Mouse (Mus musculus) naive thymus-derived CD4-positive, alpha-beta T cell, adult 2 months (primary cell): ENCODE data around the gene Zdhhc5.
"Not testable (repeated sequence)": the region's sequence is repeated elsewhere in the genome, so short reads cannot be mapped to it uniquely, and the experiment has no call there.

ENCODE experiments used
- DNase-seq: peaks from one replicate; pipeline ENCODE4 v3.0.0-alpha.2; 2011; ENCODE audit warnings: low read depth

The Zdhhc5 gene

DNA sequence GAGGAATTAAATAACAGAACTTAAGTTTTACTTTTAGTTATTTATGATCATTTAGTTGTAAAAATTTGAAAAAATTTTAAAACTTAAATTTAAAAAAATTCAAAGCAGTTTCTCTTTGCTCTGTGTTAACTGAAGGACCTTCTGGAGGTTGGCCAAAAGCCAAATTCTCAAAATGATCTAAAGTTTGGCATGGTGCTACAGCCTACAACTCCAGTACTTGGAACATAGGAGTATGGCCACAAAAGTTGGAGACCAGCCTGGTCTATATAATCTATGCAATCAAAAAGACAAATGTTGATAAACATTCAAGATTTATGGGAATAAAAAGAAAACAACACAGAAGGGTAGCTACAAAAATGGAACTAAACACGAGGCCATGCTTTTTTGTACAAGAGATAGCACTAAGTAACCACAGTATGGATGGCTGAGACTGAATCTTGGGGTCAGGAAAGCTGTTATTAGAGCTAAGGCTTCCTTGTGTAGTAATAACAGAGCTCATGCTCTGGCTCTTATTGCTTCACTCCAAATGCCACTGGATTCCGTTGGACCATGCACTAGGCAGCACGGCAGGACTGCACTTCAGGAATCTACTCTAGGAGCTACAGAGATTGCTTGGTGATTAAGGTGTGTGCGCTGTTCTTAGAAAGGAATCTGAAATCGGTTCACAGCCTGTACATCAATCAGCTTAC is 19.8 kb downstream of the Zdhhc5 start:
- DNase-seq: no peak

DNA sequence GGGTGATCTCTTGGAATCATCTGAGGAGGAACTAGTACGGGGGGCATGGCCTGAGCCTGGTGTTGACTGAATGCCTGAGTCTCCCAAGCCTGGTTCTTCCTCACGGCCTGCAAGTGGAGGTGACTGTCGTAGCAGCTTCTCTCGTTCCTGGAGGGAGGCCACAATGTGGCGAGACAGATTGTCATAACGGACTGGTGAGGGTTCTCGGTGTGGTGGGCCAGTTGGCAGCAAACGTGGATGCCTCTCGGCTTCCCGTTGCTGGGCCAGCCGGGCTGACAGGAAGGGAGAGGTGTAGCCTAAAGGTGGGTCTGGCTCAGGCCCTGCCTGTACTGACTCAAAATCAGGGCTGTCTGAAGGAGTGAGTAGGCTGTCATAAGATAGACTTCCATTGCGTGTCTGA is 24.9 kb downstream of the Zdhhc5 start:
- DNase-seq: no peak

DNA sequence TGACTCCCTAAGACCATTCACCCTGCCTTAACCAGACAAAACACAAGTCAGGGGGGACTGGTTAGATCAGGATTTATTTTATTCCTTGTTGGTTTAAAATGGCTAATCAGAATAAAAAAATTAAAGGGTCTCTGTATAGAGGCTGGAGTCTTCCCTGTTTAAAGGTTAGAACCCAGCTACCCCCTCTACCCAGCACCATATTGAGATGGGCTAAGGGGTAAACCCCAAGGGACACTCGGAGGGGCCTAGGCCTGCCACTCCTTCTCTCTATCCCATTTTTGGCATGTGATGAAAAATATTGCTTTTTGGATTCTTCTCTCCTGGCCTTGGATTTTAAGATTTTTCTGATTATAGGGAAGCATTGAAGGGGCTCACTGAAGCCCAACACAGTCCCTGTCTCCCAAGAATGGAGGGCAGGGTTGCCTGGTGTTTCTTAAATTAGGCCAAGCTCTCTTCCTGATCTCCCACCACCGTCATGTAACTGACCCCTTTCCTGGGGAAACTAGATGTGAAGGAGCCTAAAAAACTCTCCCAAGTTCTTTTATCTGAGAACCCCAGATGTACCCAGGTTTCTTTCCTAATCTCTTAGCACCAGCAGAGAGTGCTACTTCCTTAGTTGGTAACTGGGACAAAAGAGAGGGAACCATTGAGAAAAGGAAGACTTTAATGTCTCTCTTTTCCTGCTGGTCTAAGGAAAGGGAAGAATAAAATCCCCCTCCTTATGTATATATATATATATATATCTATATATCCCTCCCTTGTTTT is 26.7 kb downstream of the Zdhhc5 start:
- no peak for DNase-seq

DNA sequence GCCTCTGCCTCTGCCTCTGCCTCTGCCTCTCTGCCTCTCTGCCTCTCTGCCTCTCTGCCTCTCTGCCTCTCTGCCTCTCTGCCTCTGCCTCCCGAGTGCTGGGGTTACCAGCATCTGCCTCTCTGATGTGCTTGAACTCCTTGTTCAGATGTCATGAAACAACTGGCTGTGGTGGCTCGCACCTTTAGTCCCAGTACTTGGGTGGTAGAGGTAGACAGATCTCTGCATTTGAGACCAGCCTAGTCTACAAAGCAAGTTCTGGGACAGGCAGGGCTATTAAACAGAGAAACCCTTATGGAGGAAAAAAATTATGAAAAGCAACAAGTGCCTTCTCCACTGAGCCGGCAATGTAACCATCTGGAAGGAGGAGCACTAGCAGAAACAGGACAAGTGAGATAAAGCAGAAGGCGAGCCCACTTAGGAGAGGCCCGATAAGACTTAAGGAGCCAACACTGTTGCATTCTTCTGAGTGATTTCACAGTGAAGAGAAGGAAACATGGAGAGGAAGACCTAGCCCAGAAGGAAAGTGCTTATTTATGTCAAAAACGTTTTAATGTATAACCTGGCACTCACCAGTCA is 32.3 kb downstream of the Zdhhc5 start:
- no peak for DNase-seq

DNA sequence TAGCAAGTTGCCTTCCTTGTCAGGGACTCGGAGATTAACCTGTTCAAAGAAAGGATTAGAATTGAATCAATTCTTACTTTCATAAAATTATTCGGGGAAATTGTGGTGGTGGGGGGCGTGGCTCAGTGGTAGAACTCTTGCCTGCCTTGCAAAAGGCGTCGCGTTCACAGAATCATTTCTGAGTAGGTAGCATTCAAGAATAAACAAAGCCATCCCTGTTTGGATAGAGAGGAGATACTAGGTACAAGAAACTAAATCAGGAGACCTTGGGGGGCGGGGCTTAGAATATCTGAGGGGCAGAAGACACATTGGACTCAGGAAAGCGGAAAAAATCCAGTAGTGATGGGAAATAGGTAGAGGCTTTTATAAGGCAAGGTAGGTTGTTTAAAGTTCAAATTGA is 36.0 kb downstream of the Zdhhc5 start, which contains the start of gene Tmx2:
Gene Tmx2, minus strand, starts transcription at position 125 of the 400 bp plus-strand sequence.
- DNase-seq: peak; percentile 20

DNA sequence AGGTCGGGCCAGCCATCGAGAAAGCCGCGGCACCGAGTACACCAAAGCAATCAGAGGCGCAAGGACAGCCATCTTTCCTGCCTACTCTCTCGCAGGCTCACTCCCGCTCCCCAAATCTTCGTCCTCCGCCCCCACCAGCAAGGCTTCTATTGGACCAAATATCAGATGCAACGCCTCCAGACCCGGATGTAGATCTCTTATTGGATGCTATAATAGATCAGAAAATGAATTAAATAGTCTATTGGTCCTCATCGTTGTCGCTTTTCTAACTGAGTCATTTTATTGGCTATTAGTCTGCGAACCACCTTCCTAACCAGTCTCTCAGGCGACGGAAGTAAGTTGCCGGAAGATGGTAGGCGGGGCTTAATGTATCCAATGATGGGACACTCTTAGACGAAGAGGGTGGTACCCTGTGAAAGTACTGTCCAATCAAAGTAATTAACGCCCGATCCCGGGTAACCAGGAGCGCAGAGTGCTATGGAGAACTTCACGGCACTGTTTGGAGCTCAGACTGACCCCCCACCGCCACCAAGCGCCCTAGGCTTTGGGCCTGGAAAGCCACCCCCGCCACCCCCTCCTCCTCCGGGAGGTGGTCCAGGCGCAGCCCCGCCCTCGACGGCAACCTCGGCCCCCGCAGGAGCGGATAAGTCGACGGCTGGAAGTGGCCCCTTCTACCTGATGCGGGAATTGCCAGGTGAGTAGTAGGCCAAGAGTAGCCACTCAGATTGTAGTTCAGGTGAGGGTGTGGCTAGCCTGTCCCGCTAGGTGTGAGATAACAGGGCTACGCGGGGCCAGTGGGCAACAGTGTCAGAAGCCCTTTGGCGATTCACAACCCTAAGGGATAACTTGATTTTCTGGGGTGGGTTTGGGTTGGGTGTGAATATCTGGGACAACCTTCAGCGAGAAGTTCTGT is 36.8 kb downstream of the Zdhhc5 start, which contains the start of the genes Gm28635 and Med19:
Gene Gm28635, minus strand, starts transcription at position 74 of the 913 bp plus-strand sequence.
Gene Med19, plus strand, starts transcription at position 435 of the 913 bp plus-strand sequence.
- DNase-seq: peak; percentile 98

DNA sequence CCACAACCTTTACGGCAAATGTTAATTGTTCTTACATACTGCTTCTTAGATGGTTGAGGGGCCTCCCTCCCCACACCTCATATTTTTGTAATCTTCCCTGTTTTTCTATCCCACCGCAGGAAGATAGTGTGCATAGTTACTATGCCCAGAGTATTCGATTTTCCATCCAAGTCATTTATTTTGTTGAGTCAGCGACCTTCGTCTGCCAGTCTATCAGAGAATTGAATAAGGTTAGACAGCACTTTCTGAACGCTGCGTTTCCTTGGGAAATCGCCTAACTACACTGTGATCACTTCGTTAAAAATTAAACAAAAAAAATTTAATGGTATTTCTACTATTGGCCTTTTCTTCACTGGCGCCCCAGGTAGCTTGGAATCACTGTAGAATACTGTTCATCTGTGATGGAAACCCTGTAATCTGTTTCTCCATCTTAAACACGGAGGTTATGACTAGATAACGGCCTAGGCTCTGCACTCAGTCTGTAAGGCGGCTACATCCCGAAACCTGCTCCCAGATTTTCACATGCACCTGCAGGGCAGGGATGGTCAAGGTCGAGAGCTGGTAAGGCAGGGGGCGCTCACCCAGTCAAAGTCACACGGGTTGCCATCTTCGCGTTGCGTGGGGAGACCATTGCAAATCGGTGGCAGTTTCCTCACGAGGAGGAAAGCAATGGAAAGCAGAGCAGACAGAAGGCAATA is 37.6 kb downstream of the Zdhhc5 start:
- peak; percentile 57 for DNase-seq

DNA sequence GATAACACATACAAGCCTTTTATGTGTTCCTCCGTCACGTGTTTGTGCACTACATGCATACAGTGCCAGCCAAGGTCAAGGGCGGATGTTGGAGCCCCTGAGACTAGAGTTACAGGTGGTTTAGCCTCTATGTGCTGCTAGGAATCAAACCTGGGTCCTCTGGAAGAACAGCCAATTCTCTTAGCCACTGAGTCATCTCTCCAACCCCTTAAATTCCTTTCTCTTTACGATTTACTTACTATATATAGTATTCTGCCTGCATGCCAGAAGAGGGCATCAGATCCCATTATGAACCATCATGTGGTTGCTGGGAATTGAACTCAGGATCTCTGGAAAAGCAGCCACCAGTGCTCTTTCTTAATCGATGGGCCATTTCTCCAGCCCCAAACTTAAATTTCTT is 43.4 kb downstream of the Zdhhc5 start:
- DNase-seq: not testable (repeated sequence)

DNA sequence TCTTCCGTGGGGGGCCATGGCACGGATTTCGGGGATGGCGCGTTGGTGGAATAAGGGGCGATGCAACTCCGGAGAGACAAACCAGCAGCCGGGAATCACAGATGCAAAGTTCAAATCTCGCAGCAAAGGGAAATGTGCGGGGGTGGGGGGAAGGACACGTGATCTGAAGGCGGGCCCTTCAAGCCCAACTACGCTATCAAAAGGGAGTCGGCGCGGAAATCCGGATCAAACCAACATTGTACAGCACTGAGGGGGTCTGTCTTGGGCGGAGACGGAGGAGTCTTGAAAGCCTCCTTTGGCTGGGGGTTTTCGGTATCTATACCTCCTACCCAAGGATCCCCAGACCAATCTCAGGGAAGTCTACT is 44.4 kb downstream of the Zdhhc5 start, which contains the start of gene Selenoh:
Gene Selenoh, minus strand, starts transcription at position 202 of the 365 bp plus-strand sequence.
- DNase-seq: peak; percentile 91

DNA sequence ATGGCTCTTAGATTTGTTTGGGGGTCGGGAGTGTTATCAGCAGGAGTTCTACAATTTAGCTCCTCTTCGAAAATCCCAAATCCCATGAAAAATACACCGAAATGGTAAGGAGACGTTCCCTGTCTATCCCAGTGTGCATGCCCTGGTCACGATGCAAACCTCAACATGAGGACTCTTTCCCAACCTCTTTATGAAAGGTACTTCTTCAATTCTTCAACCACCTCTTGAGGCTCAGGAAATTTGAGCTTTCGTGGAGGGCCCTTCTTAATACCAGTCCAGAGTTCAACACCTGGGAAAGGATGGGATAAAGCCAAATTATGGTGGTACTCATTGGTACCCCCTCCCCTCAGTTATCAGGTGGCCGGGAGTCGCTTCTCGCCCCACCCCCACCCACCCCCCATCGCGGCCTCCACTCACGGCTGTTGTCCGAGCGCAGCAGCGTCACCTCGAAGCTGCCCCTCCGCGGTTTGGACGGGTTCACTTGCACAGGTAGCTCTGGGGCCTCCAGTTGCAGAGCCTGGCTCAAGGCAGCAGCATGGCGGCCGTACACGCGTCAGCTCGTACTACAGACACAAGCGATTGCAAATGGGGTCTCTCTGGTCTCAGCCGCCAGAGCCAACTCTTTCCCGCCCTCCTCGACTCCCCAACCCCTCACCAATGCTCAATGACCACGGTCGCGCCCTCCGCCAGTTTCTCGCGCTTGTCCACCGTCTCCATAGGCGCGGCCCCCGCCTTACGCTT is 45.0 kb downstream of the Zdhhc5 start:
- no peak for DNase-seq

DNA sequence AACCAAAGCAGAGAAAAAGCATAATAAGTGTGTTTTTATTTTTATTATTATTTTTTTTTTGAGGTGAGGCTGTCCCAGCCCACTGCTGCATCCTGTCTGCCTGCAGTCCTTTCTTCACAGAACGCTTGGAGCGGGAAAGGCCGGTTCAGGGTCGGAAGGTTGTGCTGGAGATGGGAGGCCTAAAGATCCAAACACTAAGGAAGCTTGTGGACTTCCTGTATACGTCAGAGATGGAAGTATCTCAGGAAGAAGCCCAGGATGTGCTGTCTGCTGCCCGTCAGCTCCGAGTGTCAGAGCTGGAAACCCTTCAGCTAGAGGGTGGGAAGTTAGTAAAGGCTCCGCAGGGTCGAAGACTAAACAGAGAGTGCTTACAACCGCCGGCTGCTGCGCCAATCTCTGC is 48.9 kb downstream of the Zdhhc5 start:
- DNase-seq: no peak

DNA sequence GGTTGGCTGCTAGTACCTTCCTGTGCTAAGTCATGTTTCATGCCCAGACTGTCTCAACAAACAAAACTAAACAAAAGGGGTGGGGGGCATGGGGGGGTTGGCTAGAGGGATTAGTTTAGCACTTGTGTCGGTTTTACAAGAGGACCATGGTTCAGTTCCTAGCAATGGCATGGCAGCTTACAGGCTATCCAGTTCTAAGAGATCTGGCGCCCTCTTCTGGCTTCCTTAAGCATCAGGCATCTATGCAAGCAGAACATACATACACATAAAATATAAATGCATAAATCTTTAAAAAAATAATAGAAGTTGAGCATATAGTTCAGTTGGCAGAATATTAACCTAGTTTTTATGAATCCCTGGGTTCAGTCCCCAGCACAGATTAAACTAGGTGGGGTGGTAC is 52.1 kb downstream of the Zdhhc5 start:
- DNase-seq: peak; percentile 74

DNA sequence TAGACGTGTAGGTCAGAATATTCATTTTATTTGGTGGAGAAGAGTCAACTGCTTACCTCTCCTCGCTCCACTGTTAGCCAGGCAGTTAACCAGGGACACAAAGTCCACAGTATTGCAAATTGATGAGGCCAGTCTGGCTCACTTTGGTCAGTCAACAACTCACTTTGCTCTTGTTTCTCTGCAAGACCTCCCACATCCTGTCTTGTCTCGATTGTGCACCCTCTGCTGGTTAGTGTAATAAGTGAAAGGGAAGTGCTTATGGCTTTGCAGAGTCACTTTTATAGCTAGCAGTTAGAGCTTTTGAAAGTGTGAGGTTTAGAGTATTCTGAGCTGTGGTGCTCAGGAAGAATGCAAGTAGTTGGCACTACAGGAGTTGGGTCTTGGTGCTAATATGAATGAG is 54.7 kb downstream of the Zdhhc5 start:
- peak; percentile 81 for DNase-seq

DNA sequence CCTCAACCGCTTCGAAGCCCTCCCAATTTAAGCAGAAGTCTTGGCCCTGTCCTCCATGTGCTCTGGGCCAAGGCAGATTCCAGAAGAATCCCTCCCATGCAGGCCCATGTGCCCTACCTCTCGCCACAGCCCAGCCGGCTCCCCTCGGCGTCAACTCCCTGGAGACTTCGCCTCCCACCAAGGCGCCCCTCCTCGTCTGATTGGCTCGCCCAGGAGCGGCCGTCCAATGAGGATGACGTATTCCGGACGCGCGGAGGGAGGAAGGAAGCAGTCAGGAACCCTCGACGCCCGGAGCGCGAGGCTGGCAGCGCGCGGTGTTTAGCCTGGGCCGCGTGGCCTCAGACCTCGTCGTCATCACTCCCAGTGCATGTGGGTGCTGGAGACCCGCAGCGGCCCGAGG is 56.2 kb downstream of the Zdhhc5 start, which contains the start of gene Btbd18:
Gene Btbd18, plus strand, starts transcription at position 274 of the 400 bp plus-strand sequence.
- DNase-seq: no peak

DNA sequence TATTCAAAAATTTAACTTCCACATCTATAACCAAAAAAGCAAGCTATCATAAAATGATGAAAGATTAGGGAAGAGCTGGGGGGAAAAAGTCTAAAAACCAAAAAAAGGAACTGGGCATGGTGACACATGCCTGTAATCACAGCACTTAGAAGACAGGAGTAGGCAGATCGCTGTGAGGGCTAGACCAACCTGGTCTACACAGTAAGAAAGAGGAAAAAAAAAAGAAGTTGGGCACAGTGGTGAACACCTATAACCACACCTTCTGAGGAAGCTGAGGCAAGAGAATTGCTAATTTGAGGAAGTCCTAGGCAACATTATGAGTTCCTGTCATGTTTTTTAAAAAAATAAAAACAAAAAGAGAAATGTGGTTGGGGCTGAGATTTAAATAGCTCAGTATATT is 59.1 kb downstream of the Zdhhc5 start:
- no peak for DNase-seq

DNA sequence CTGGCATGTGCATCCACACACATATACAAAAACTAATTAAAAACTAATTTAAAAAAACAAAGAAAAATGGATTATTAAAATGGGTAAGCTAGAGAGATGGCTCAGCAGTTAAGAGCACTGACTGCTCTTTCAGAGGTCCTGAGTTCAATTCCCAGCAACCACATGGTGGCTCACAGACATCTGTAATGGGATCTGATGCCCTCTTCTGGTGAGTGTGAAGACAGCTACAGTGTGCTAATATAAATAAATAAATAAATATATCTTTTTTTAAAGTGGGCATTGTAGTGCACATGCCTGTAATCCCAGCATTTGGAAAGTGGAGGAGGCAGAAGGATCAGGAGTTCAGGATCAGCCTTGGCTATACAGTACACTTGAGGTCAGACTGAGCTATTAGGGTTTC is 61.6 kb downstream of the Zdhhc5 start:
- DNase-seq: no peak

DNA sequence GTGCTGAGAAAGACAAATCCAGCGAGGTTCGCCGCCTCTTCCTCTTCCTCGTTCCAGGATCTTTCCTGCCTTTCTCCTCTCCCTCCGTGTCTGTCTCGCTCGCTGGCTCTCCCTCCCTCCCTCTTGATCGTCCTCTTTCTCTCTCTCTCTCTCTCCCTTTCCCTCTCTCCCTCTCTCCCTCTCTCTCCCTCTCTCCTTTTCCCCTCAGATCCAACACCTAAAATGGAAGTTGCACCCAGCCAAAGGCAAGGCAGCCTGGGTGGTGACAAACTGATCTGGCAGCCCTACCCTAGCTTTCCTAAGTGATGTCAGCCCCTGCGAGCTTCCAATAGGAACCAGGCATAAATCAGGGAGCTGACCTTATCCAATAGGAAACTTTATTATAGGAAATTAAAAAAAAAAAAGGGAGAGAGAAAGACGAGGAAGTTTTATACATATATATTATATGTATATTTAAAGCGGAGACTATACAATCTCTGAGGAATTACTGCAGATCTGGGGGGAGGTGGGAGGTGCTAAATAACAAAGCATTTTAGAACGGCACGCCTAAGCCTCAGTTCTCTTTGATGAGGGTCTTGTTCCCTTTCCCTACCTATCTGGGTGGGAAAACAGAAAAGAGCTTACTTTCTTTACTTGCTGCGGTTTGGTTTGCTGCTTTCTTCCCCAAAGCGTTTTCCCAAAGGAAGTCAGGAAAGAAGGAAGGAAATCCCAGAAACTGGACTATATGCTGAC is 64.3 kb downstream of the Zdhhc5 start, which contains the start of gene Ctnnd1:
Gene Ctnnd1, minus strand, starts transcription at position 302 of the 732 bp plus-strand sequence.
- DNase-seq: no peak

DNA sequence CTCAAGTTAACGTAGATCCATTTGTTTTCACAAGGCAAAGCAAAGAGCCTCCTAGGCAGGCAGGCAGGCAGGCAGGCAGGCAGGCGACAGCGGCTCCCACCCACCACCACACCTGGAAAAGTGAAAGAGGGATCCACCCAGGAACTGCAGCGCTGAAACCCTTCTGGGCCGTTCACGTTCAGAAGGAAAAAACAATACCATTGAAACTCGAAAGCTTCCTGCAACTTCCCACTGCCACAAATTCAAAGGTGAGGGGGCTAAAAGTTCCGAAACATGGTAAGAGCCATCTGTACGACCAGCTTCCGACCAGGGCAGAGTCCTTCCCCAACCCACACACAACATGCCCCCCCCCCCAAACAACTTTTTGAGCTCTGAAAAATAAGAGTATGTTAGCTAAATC is 65.3 kb downstream of the Zdhhc5 start:
- DNase-seq: no peak

DNA sequence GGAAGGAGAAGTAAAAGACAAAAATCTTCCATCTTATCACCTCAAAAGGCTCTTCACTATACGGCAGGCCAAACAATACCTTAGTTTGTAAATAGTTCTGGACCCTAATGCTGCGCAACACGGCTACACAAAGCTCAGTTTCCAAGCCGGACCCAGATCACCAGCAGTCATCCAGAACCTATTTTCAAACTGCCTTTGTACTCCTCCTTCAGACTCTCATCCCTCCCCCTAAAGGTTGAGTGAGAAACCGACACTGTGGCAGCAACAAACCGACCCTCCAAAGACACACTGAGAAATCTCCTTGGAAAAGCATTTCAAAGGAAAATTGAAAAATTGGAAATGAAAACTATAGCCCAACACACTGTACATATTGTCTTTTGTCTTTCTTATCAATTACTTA is 66.6 kb downstream of the Zdhhc5 start:
- no peak for DNase-seq
